Mouse (Mus musculus): ENCODE results near the gene Lrrc8d. TPM values are rescaled to one million over a fixed set of nuclear protein-coding genes. Genes with fewer than 3 reads are reported as not detected.
A peak's percentile ranks its signal among the peaks of the same experiment; 100 is the strongest.

Gene Lrrc8d
- polyA plus RNA-seq, 1 experiment: 30.2 TPM

DNA sequence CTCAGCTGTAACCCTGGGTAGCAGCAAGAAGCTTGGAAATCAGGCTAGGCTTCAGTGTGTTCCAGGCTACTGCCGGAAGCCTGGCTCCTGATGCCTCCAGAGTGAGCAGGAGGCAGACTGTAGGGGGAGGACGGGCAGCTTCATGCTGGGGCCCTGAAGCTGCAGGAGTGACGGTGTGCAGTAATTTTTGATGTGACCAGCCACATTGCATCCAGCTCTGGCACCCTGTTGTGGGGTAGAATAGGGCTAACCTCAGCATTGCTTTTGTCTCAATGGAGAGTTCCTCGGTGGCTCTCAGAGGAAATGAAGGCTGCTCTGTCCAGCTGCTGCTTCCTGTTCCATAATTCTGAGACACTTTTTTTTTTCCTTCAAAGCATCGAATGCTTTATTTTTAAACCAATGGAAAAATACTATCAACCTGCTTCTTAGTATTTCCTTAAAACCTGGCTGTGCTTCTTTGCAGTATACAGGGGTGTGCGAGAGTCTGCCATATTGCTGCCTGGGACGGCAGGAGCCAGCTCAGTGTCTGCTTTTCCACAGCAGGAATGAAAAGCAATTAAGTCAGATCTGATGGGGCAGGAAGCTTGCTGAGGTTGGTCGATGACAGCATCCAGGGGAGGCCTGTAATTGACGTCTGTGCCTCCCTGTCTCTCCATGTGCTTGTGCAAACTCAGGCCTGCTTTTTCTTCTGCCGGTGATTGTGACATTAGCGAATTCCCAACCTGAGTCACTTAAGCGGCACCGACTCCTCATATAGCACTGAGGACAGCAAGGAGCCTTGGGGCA, 100.3 kb downstream of the Lrrc8d start:
- peaks cover 9% of the 10 kb centered on the region for H3K4me1 ChIP-seq (ENCODE audit: control insufficient read depth, insufficient read depth, low read length)
- TF ChIP-seq POLR2A (IDR thresholded peaks at IDR 0.05; ENCODE audit: low read depth, low read length) (no peak), CTCF (IDR thresholded peaks at IDR 0.05; ENCODE audit: borderline replicate concordance, insufficient read depth, low read length) (no peak)
- H3K27ac ChIP-seq (ENCODE audit: insufficient read depth, low read length): peak overlapping the region; percentile 3; the same call in 1 of the 2 replicates

GRCm38 (mm10) chr5:105801031-105801529, 101.3 kb downstream of the Lrrc8d start:
- Histone ChIP-seq H3K27ac (ENCODE audit: insufficient read depth, low read length) (no peak overlapping the region), H3K4me1 (ENCODE audit: control insufficient read depth, insufficient read depth, low read length) (peaks cover 9% of the 10 kb centered on the region), H3K4me3 (ENCODE audit: insufficient read depth, low read length) (no peak overlapping the region)
- TF ChIP-seq CTCF (IDR thresholded peaks at IDR 0.05; ENCODE audit: borderline replicate concordance, insufficient read depth, low read length): no peak
- TF ChIP-seq POLR2A (IDR thresholded peaks at IDR 0.05; ENCODE audit: low read depth, low read length): no peak

More for the DNA sequence above, 100.3 kb downstream of the Lrrc8d start:
- H3K4me3 ChIP-seq (ENCODE audit: insufficient read depth, low read length): no peak overlapping the region

- Histone ChIP-seq H3K27ac (ENCODE audit: insufficient read depth, low read length) (peak overlapping the region; percentile 77), H3K4me3 (ENCODE audit: insufficient read depth, low read length) (no peak overlapping the region), H3K4me1 (ENCODE audit: control insufficient read depth, insufficient read depth, low read length) (peaks cover 5% of the 10 kb centered on the region)
- no peak for TF ChIP-seq POLR2A (IDR thresholded peaks at IDR 0.05; ENCODE audit: low read depth, low read length)
- no peak for TF ChIP-seq CTCF (IDR thresholded peaks at IDR 0.05; ENCODE audit: borderline replicate concordance, insufficient read depth, low read length)
These were observed 106.2 kb downstream of the Lrrc8d start for GRCm38 (mm10) chr5:105805955-105806354.

DNA sequence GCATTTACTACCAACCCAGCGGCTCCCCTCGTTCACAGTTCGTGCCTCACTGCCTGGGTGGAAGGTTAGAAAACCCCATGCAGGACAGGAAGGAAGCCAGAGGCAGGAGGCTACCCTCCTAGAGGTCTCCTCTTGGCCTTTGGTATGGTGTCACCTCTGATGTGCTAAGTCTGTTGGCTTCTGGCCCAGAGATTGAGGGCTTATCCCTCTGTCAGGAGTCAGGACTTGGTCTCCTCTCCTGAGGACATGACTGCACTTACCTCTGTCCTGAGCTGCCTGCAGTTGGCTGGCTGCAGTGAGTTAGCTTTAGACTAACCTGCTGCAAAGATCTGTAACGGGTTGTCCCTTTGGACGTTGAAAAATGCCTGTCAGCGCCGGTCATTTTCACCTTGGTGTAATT, 107.7 kb downstream of the Lrrc8d start:
- Histone ChIP-seq H3K27ac (ENCODE audit: insufficient read depth, low read length) (no peak overlapping the region), H3K4me3 (ENCODE audit: insufficient read depth, low read length) (no peak overlapping the region), H3K4me1 (ENCODE audit: control insufficient read depth, insufficient read depth, low read length) (peaks cover 5% of the 10 kb centered on the region)
- no peak for TF ChIP-seq CTCF (IDR thresholded peaks at IDR 0.05; ENCODE audit: borderline replicate concordance, insufficient read depth, low read length)
- TF ChIP-seq POLR2A (IDR thresholded peaks at IDR 0.05; ENCODE audit: low read depth, low read length): no peak

DNA sequence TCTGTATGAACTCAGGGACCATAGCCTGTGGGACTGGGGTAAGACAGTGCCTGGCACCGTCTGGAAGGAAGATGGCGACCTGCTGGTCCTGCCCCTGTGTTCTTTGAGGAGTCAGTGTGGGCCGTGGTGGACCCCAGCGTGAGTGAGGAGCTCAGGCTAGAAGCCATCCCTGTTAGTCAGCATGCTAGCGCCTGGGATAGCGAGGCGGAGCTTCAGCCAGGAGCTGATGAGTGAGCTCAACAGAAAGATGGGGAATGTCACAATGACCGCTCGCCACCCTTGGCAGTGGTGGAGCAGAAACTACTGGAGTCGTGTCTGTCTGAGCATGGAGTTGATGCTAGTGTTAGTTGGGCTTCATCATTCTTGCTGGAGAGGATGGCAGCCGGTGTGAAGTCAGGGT, 109.3 kb downstream of the Lrrc8d start:
- Histone ChIP-seq H3K27ac (ENCODE audit: insufficient read depth, low read length) (no peak overlapping the region), H3K4me3 (ENCODE audit: insufficient read depth, low read length) (no peak overlapping the region)
- TF ChIP-seq POLR2A (IDR thresholded peaks at IDR 0.05; ENCODE audit: low read depth, low read length) (no peak), CTCF (IDR thresholded peaks at IDR 0.05; ENCODE audit: borderline replicate concordance, insufficient read depth, low read length) (no peak)

GRCm38 (mm10) chr5:105813036-105813435, 113.3 kb downstream of the Lrrc8d start:
- TF ChIP-seq CTCF (IDR thresholded peaks at IDR 0.05; ENCODE audit: borderline replicate concordance, insufficient read depth, low read length): no peak
- no peak for TF ChIP-seq POLR2A (IDR thresholded peaks at IDR 0.05; ENCODE audit: low read depth, low read length)
- no peak overlapping the region for H3K27ac ChIP-seq (ENCODE audit: insufficient read depth, low read length)

More for the DNA sequence above, 109.3 kb downstream of the Lrrc8d start:
- H3K4me1 ChIP-seq (ENCODE audit: control insufficient read depth, insufficient read depth, low read length): peaks cover 5% of the 10 kb centered on the region

GRCm38 (mm10) chr5:105813974-105814373, 114.2 kb downstream of the Lrrc8d start:
- Histone ChIP-seq H3K27ac (ENCODE audit: insufficient read depth, low read length) (no peak overlapping the region), H3K4me1 (ENCODE audit: control insufficient read depth, insufficient read depth, low read length) (no peaks in the 10 kb centered on the region), H3K4me3 (ENCODE audit: insufficient read depth, low read length) (no peak overlapping the region)
- TF ChIP-seq CTCF (IDR thresholded peaks at IDR 0.05; ENCODE audit: borderline replicate concordance, insufficient read depth, low read length) (no peak), POLR2A (IDR thresholded peaks at IDR 0.05; ENCODE audit: low read depth, low read length) (no peak)

More at GRCm38 (mm10) chr5:105813036-105813435, 113.3 kb downstream of the Lrrc8d start:
- Histone ChIP-seq H3K4me1 (ENCODE audit: control insufficient read depth, insufficient read depth, low read length) (no peaks in the 10 kb centered on the region), H3K4me3 (ENCODE audit: insufficient read depth, low read length) (no peak overlapping the region)

DNA sequence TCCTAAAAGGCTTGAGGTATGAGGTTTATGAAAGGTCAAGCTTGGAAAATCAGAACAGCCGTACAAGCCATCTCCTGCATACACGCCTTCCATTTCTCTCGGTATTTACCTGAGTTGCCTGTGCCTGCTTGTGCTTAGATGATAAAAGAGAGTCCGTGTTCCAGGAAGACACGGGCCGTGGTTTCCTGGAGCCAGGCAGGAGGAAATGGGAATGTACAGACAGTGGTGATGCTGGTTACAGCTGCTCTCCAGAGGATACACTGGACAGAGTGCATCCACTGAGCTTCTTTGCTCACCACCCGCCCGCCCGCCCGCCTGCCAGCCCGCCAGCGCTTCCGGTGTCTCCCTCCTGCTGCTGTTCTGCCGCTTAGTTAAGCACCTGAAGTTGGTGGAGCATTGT, 116.3 kb downstream of the Lrrc8d start:
- TF ChIP-seq POLR2A (IDR thresholded peaks at IDR 0.05; ENCODE audit: low read depth, low read length): no peak
- TF ChIP-seq CTCF (IDR thresholded peaks at IDR 0.05; ENCODE audit: borderline replicate concordance, insufficient read depth, low read length): no peak
- no peaks in the 10 kb centered on the region for H3K4me1 ChIP-seq (ENCODE audit: control insufficient read depth, insufficient read depth, low read length)
- H3K4me3 ChIP-seq (ENCODE audit: insufficient read depth, low read length): no peak overlapping the region
- no peak overlapping the region for H3K27ac ChIP-seq (ENCODE audit: insufficient read depth, low read length)

- no peak for TF ChIP-seq CTCF (IDR thresholded peaks at IDR 0.05; ENCODE audit: borderline replicate concordance, insufficient read depth, low read length)
- TF ChIP-seq POLR2A (IDR thresholded peaks at IDR 0.05; ENCODE audit: low read depth, low read length): no peak
These were observed 117.6 kb downstream of the Lrrc8d start for GRCm38 (mm10) chr5:105817248-105817976.

More at GRCm38 (mm10) chr5:105817248-105817976, 117.6 kb downstream of the Lrrc8d start:
- H3K4me3 ChIP-seq (ENCODE audit: insufficient read depth, low read length): no peak overlapping the region
- H3K27ac ChIP-seq (ENCODE audit: insufficient read depth, low read length): no peak overlapping the region
- H3K4me1 ChIP-seq (ENCODE audit: control insufficient read depth, insufficient read depth, low read length): peaks cover 2% of the 10 kb centered on the region

Data from embryonic fibroblast, embryonic 13.5 days (primary cell).